Mouse (Mus musculus) cerebellum, adult 9-11 months (tissue): ENCODE measurements at regions not wholly inside any gene's neighbourhood (a gene's known extent, or its start where the extent isn't known, plus 50 kb on each side); places are given as distances from the start of the nearest gene placed in this dataset.

Experiments
- DNase-seq: peaks from one replicate; pipeline ENCODE4 v3.0.0; 2022

DNA sequence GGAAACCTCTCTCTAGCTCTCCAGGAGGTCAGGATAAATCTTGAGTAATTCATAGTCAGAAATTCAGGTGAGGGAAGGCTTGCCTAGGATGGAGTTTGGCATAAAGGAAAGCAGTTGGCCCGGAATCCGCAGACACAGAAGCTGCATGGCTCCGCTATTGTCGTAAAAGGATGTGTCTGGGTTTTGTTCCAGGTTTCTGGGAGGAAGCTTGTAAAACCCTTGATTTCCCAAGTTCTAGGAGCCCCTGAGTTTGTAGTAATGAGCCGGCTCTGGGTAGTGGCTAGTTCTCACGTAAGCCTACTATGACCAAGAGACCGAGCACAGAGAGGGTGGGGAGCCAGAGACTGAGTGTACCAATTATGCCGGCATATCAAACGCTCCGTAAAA, 52.7 kb upstream of the Gm21915 start:
- no peak for DNase-seq

- no peak for DNase-seq
Measured at GRCm38 (mm10) chr9:40617036-40617675, 53.3 kb upstream of the Gm21915 start.

DNA sequence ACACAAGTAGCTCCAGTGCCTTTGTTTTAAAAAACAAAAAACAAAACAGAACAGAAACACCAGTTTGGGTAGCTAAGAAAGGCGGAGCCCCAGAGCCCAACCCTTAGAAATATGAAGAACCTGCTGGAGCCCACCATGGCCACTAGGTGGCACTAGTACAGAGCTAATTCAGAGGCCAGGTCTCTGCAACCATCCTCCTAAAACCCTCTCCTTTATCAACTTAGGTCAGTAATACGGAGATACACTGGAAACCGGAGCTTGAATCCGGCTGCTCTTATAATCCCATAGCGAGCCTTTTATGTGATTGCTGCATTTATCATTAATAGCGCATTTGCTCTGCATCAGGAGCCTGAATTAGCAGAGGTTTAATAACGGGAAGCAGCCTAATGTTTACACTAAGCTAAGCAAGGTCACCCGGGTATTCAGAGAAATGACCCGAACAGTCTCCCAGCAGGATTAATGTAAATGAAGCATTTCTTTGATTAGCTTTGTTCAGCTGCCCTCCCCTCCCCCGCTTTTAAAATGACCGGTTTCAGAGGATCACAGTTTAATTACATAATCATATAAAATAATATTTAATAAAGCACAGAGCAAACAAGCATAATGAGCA, 53.9 kb upstream of the Gm21915 start:
- peak; percentile 85 for DNase-seq

DNA sequence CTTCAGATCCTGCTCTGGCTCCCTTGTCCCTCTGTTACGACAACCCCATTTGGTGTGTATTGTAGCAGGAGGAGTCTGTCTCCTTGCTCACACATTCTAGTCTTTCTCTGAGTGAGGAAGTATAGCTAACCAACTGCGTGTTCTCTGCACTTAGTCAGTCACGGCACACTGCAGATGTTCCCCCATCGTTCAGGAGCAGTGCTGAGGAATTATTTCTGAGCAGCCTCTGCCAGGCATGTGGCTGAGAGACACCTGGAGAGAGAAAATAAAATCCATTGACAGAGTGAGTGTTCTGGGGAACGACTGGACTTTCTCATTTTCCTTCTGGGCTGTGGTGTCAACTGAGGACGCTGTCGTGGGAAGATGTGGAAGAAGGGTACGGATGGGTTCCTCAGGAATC, 54.5 kb upstream of the Gm21915 start:
- no peak for DNase-seq

GRCm38 (mm10) chr9:40614071-40614470, 56.3 kb upstream of the Gm21915 start:
- no peak for DNase-seq

DNA sequence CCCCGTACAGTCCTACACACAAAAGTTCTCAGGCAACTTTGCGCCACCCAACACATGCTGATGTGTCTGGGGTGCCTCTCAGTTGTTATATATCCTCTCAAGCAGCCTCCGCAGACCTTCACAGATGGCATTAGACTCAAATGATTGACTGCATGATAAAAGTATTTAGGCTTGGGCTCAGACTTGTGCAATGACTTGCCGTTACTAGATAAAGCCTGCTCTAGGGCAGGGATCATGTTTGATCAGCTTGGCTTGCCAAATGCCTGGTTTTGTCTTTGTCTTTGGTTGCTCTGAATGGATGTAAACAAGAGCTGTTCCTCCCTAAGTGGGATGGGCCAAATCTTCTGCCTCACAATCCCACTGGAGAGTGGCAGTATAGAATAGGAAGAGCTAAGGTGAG, 57.2 kb upstream of the Gm21915 start:
- DNase-seq = no peak

DNA sequence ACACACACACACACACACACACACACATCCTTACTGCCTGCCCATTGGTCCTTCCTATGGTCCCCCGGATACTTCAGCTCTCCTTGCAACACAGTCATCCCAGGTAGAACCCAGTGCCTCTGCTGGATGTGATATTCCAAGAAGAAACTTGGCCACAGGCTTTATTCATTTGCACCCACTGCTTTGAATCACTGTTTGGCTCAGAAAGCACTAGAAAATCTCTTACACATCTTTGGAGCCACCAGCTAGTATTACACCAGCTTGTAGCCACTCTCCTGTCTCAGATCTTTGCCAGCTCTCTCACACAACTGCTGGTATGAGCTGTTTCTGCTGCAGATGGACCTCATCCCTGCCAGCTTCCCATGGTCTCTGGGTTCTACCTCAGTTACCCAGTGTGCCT, 57.7 kb upstream of the Gm21915 start:
- no peak for DNase-seq

DNA sequence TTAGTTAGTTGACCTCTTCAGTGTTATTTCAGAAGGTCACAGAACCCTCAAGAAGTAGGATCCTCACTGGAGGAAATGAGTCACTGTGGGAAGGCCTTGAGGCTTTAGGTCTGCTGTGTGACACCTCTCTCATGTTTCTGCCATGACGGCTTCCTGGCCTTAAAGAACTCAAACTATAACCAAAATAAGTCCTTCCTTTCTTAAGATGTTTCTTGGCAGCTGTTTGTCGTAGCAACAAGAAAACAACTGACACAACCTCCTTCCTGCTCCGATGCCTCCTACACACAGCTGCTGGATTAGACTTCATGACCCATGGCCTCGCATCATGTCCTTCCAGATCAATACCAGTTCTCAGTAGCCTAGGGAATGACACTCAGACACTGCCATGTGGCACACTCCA, 58.1 kb upstream of the Gm21915 start:
- DNase-seq = no peak

DNA sequence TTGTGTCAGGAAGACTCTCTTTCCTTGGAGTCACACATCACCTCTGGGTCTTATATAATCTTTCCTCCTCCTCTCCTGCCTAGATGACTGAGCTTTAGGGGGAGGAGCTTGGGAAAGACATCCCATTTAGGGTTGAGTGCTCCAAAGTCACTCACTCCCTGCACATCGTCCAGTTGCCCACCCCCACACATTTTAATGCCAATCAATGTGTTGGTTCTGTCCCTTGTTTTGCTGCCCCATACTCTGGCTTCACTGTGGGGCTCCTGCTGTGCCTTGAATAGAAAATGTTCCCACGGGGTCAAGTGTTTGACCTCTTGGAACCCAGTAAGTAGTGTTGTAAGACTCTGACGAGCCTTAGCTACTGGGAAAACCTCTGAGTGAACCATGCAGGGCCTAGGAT, 58.8 kb upstream of the Gm21915 start:
- DNase-seq = no peak

GRCm38 (mm10) chr9:40608596-40608995, 61.8 kb upstream of the Gm21915 start:
- no peak for DNase-seq

GRCm38 (mm10) chr9:40607941-40608340, 62.5 kb upstream of the Gm21915 start:
- DNase-seq = no peak

- no peak for DNase-seq
Measured at GRCm38 (mm10) chr9:40603521-40603920, 66.9 kb upstream of the Gm21915 start.

GRCm38 (mm10) chr9:40598431-40598831, 67.2 kb upstream of the Gramd1b start:
- no peak for DNase-seq

DNA sequence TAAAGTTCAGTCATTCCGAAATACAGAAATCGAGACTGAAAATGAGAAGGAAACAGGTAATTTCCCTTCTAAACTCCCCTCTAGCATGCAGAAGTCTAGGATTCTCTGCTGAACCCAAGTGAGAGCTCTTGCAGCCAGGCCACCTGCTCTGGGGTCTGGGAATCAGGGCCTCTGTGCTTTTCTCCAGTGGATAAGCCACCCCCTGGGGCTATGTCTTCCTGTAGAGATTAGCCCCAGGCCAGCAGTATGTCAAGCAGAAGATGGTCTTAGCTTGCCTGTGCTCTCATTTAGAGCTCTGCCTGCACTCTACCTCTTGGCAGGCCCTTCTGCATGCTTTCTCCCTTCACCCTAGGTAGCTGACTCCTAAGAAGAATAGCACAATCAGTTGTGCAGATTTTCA, 56.2 kb upstream of the Gramd1b start:
- DNase-seq = no peak

GRCm38 (mm10) chr9:40586581-40586980, 55.4 kb upstream of the Gramd1b start:
- no peak for DNase-seq

GRCm38 (mm10) chr9:40583554-40583953, 52.4 kb upstream of the Gramd1b start:
- peak; percentile 91 for DNase-seq

DNA sequence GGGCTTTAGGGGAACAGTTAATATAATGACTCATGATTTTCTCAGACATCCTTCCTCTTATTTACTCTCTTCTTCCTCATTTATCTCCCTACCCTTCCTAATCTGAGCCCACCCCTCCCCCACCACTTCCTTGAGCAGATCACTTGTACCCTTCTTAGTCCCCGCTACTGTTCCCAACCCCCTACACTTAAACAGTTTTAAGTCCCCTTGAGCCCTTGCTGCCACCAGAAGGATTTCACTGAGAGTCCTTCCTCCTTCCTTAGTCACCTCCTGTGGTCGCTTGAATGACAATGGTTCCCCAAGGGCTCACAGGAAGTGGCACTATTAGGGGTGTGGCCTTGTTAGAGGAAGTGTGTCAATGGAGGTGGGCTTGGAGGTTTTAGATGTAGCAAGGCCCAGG, 50.7 kb upstream of the Gramd1b start:
- DNase-seq = no peak
